Mouse (Mus musculus) MEL (cell line): ENCODE data around the gene Klhdc7b. TPM values are rescaled to one million over a fixed set of nuclear protein-coding genes. Genes with fewer than 3 reads are reported as not detected.

Source experiments
- DNase-seq: peaks from one replicate; pipeline ENCODE4 v3.0.0; 2011; ENCODE audit warnings: low read depth, low spot score
- H3K27ac ChIP-seq: 2 replicates; pipeline ENCODE4 v1.5.1; 2012; ENCODE audit warnings: low read depth, mild to moderate bottlenecking, control low read depth, low read length, moderate library complexity; ENCODE audit not compliant: control insufficient read depth
- H3K27me3 ChIP-seq, 2 experiments: fragments of 150-350 bp in 1 of 2; sonication (generic) in 1 of 2; 2 replicates each; pipeline ENCODE4 v1.6.1; 2012; ENCODE audit warnings: low read length in 2 of 2, mild to moderate bottlenecking in 2 of 2, improper control_type of control experiment in 1 of 2, moderate library complexity in 1 of 2; ENCODE audit not compliant: insufficient read depth in 2 of 2, control insufficient read depth in 1 of 2
- H3K36me3 ChIP-seq, 2 experiments: 2 replicates each; pipeline ENCODE4 v1.6.1; 2012 to 2014; ENCODE audit warnings: low read length in 2 of 2, improper control_type of control experiment in 1 of 2, inconsistent platforms in 1 of 2, mild to moderate bottlenecking in 1 of 2; ENCODE audit not compliant: insufficient read depth in 2 of 2, control insufficient read depth in 1 of 2
- H3K4me1 ChIP-seq, 2 experiments: fragments of 150-350 bp in 1 of 2; sonication (generic) in 1 of 2; 2 replicates each; pipeline ENCODE4 v1.6.1; 2012; ENCODE audit warnings: low read length in 2 of 2, improper control_type of control experiment in 1 of 2, mild to moderate bottlenecking in 1 of 2; ENCODE audit not compliant: insufficient read depth in 2 of 2, control insufficient read depth in 1 of 2
- H3K4me3 ChIP-seq, 2 experiments: fragments of 150-350 bp in 1 of 2; sonication (generic) in 1 of 2; 2 replicates each; pipeline ENCODE4 v1.5.1; 2012; ENCODE audit warnings: low read depth in 2 of 2, low read length in 2 of 2, mild to moderate bottlenecking in 2 of 2, moderate library complexity in 2 of 2, control low read depth in 1 of 2, improper control_type of control experiment in 1 of 2; ENCODE audit not compliant: control insufficient read depth in 1 of 2, insufficient read depth in 1 of 2
- H3K79me2 ChIP-seq: 2 replicates; pipeline ENCODE4 v1.6.1; 2012; ENCODE audit warnings: mild to moderate bottlenecking, low read length, moderate library complexity; ENCODE audit not compliant: control insufficient read depth, poor library complexity, insufficient read depth
- H3K9ac ChIP-seq: 2 replicates; pipeline ENCODE4 v1.6.1; 2012; ENCODE audit warnings: low read depth, mild to moderate bottlenecking, control low read depth, low read length, moderate library complexity; ENCODE audit not compliant: control insufficient read depth, poor library complexity, severe bottlenecking
- H3K9me3 ChIP-seq: fragments of 150-350 bp; sonication (generic); replicated peaks from 2 replicates; pipeline ENCODE4 v1.6.1; 2012; ENCODE audit warnings: mild to moderate bottlenecking, low read length, improper control_type of control experiment, moderate library complexity; ENCODE audit not compliant: insufficient read depth
- BHLHE40 ChIP-seq: IDR thresholded peaks from 2 replicates; pipeline ENCODE4 v1.6.1; 2012; ENCODE audit warnings: low read depth, mild to moderate bottlenecking, inconsistent platforms, low read length, improper control_type of control experiment, borderline replicate concordance
- CHD2 ChIP-seq: IDR thresholded peaks from 2 replicates; pipeline ENCODE4 v1.6.1; 2011; ENCODE audit warnings: low read length, improper control_type of control experiment
- CTCF ChIP-seq, 3 experiments: IDR thresholded peaks in 2 of 3; conservative IDR thresholded peaks in 1 of 3; 2 replicates each; pipeline ENCODE4 v1.5.1; 2011 to 2012; ENCODE audit warnings: low read length in 3 of 3, low read depth in 2 of 3, mild to moderate bottlenecking in 2 of 3, improper control_type of control experiment in 1 of 3, inconsistent platforms in 1 of 3, mixed read lengths in 1 of 3, moderate library complexity in 1 of 3; ENCODE audit not compliant: control insufficient read depth in 1 of 3, insufficient read depth in 1 of 3, poor library complexity in 1 of 3, severe bottlenecking in 1 of 3
- E2F4 ChIP-seq: IDR thresholded peaks from 2 replicates; pipeline ENCODE4 v1.6.1; 2011; ENCODE audit warnings: low read depth, low read length, improper control_type of control experiment, borderline replicate concordance
- ETS1 ChIP-seq: IDR thresholded peaks from 2 replicates; pipeline ENCODE4 v1.6.1; 2012; ENCODE audit warnings: low read depth, mild to moderate bottlenecking, inconsistent platforms, low read length, improper control_type of control experiment, moderate library complexity
- GATA1 ChIP-seq: IDR thresholded peaks from 2 replicates; pipeline ENCODE4 v1.6.1; 2011; ENCODE audit warnings: low read depth, low read length, improper control_type of control experiment
- KAT2A ChIP-seq: conservative IDR thresholded peaks from 2 replicates; pipeline ENCODE4 v1.6.1; 2012; ENCODE audit warnings: low read depth, low read length, improper control_type of control experiment, inconsistent platforms
- MEF2A ChIP-seq: IDR thresholded peaks from 2 replicates; pipeline ENCODE4 v1.6.1; 2014; ENCODE audit warnings: low read depth, mild to moderate bottlenecking, inconsistent platforms, low read length, improper control_type of control experiment; ENCODE audit not compliant: poor library complexity, insufficient replicate concordance, severe bottlenecking; ENCODE audit errors: extremely low read depth
- POLR2A ChIP-seq, 2 experiments: IDR thresholded peaks; 2 replicates each; pipeline ENCODE4 v1.6.1; 2011 to 2012; ENCODE audit warnings: low read length in 2 of 2, mild to moderate bottlenecking in 2 of 2, control low read depth in 1 of 2, improper control_type of control experiment in 1 of 2, low read depth in 1 of 2, moderate library complexity in 1 of 2; ENCODE audit not compliant: control insufficient read depth in 1 of 2, insufficient read depth in 1 of 2, poor library complexity in 1 of 2
- POLR2AphosphoS2 ChIP-seq: IDR thresholded peaks from 2 replicates; pipeline ENCODE4 v1.6.1; 2011; ENCODE audit warnings: low read length, improper control_type of control experiment
- RAD21 ChIP-seq: IDR thresholded peaks from 2 replicates; pipeline ENCODE4 v1.6.1; 2011; ENCODE audit warnings: mild to moderate bottlenecking, low read depth, low read length, improper control_type of control experiment
- RCOR1 ChIP-seq: IDR thresholded peaks from 2 replicates; pipeline ENCODE4 v1.6.1; 2012; ENCODE audit warnings: low read depth, mild to moderate bottlenecking, inconsistent platforms, low read length, improper control_type of control experiment
- SMC3 ChIP-seq: IDR thresholded peaks from 2 replicates; pipeline ENCODE4 v1.6.1; 2011; ENCODE audit warnings: low read depth, low read length, improper control_type of control experiment
- UBTF ChIP-seq: IDR thresholded peaks from 2 replicates; pipeline ENCODE4 v1.6.1; 2012; ENCODE audit warnings: low read depth, mild to moderate bottlenecking, inconsistent platforms, low read length, improper control_type of control experiment, moderate library complexity, borderline replicate concordance; ENCODE audit not compliant: insufficient read depth
- USF1 ChIP-seq: IDR thresholded peaks from 2 replicates; pipeline ENCODE4 v1.6.1; 2014; ENCODE audit warnings: low read depth, mild to moderate bottlenecking, inconsistent platforms, low read length, improper control_type of control experiment, moderate library complexity
- USF2 ChIP-seq, 2 experiments: IDR thresholded peaks; 2 replicates each; pipeline ENCODE4 v1.6.1; 2011 to 2012; ENCODE audit warnings: improper control_type of control experiment in 2 of 2, low read length in 2 of 2, borderline replicate concordance in 1 of 2, inconsistent platforms in 1 of 2, low read depth in 1 of 2, mild to moderate bottlenecking in 1 of 2; ENCODE audit not compliant: insufficient read depth in 1 of 2
- ZC3H11A ChIP-seq: IDR thresholded peaks from 2 replicates; pipeline ENCODE4 v1.6.1; 2012; ENCODE audit warnings: low read depth, mild to moderate bottlenecking, inconsistent platforms, low read length, improper control_type of control experiment
- ZNF384 ChIP-seq: IDR thresholded peaks from 2 replicates; pipeline ENCODE4 v1.6.1; 2012; ENCODE audit warnings: low read depth, mild to moderate bottlenecking, inconsistent platforms, low read length, improper control_type of control experiment
- polyA plus RNA-seq, 2 experiments: library from polyadenylated mRNA; stranded (reverse) in 1 of 2; unstranded in 1 of 2; fragments of >175 nt in 1 of 2; fragments of >200 nt in 1 of 2; gene quantifications; 2 replicates each; pipeline versions ENCODE4 v1.2.1 to v1.2.4; 2012; ENCODE audit warnings: low replicate concordance in 2 of 2, low read depth in 1 of 2; ENCODE audit not compliant: insufficient read length in 2 of 2, insufficient read depth in 1 of 2, missing spikeins in 1 of 2
- total RNA-seq: library from RNA; depleted of rRNA; stranded (reverse); fragments of 300-350 nt; gene quantifications from 2 replicates; pipeline ENCODE4 v1.2.3, GENCODE M21; 2012

Klhdc7b gene
- total and polyA plus RNA-seq, 3 experiments = 0.01 TPM; not detected in 2

DNA sequence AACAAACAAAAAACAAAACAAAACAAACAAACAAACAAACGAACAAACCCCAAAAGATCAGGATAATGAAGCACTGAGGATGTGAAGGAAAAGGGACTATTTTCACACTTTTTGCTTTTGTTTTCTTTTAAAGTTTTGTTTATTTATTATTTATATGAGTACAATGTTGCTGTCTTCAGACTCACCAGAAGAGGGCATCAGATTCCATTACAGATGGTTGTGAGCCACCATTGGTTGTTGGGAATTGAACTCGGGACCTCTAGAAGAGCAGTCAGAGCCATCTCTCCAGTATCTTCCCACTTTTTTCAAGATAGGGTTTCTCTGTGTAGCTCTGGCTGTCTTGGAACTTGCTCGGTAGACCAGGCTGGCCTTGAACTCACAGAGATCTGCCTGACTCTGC lies 41.4 kb upstream of the Klhdc7b start:
- TF ChIP-seq SMC3 (peak; percentile 31), ZC3H11A (0 out of 2 replicates have a peak, but pooled peaks have one; percentile 25), RAD21 (peak; percentile 36), CTCF (IDR thresholded peaks at IDR 0.05 in 2 of 3, conservative IDR thresholded peaks at IDR 0.05 in 1 of 3; ENCODE audit: control insufficient read depth in 1 of 3, insufficient read depth in 1 of 3, low read depth in 2 of 3, low read length in 3 of 3, poor library complexity in 1 of 3, severe bottlenecking in 1 of 3) (peak in 2 of 3 experiments; percentile 23 to 51; a peak in 4 of 6 replicates), KAT2A (no peak), ZNF384 (no peak)
- Histone ChIP-seq H3K4me3 (no peak overlapping the region), H3K79me2 (no peaks in the 10 kb centered on the region), H3K9me3 (no peaks in the 10 kb centered on the region), H3K27ac (no peak overlapping the region), H3K27me3 (no peaks in the 10 kb centered on the region), H3K4me1 (peaks cover 5% of the 10 kb centered on the region in 2 experiments), H3K9ac (no peak overlapping the region), H3K36me3 (no peaks in the 10 kb centered on the region)
- DNase-seq = no peak

DNA sequence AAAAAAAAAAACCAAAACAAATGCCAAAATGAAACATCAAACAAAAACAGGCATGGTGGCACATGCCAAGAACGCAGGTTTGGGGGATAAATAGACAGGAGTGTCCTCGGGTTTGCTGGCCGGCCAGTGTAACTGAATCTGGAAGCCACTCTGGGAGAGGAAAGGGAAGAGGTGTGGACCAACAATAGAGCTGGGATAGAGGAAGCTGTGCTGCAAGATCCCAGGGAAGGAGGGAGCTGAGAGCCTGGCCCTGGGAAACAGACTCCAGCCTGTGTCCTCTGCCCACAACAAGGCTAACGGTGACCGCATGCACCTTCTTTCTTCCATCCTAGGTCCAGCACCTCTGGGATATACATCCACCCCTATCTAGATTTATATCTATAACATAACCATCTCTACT lies 34.3 kb upstream of the Klhdc7b start:
- H3K4me1 ChIP-seq = peaks cover 0 to 4% of the 10 kb centered on the region in 2 experiments; a peak in 1 of 4 replicates
- DNase-seq = no peak
- TF ChIP-seq POLR2AphosphoS2 = no peak
- no peak for TF ChIP-seq ETS1
- no peak for TF ChIP-seq CHD2
- TF ChIP-seq POLR2A (IDR thresholded peaks at IDR 0.05; ENCODE audit: control insufficient read depth in 1 of 2, insufficient read depth in 1 of 2, low read depth in 1 of 2, low read length in 2 of 2, poor library complexity in 1 of 2) = no peak
- TF ChIP-seq E2F4 = no peak
- TF ChIP-seq ZC3H11A = no peak
- no peak for TF ChIP-seq BHLHE40
- no peak for TF ChIP-seq USF1
- no peak overlapping the region for H3K9ac ChIP-seq
- no peaks in the 10 kb centered on the region for H3K36me3 ChIP-seq
- no peak overlapping the region for H3K4me3 ChIP-seq
- H3K27me3 ChIP-seq = no peaks in the 10 kb centered on the region
- no peak overlapping the region for H3K27ac ChIP-seq
- H3K79me2 ChIP-seq = peaks cover 11% of the 10 kb centered on the region
- no peaks in the 10 kb centered on the region for H3K9me3 ChIP-seq

- no peak for DNase-seq
- H3K27ac ChIP-seq = no peak overlapping the region
- H3K9ac ChIP-seq = no peak overlapping the region
- H3K4me3 ChIP-seq = no peak overlapping the region
- peaks cover 18% of the 10 kb centered on the region for H3K79me2 ChIP-seq
- TF ChIP-seq ZC3H11A (no peak), RCOR1 (no peak), ZNF384 (no peak), GATA1 (no peak), POLR2A (IDR thresholded peaks at IDR 0.05; ENCODE audit: control insufficient read depth in 1 of 2, insufficient read depth in 1 of 2, low read depth in 1 of 2, low read length in 2 of 2, poor library complexity in 1 of 2) (no peak), MEF2A (no peak), UBTF (no peak), ETS1 (no peak), USF2 (IDR thresholded peaks at IDR 0.05; ENCODE audit: borderline replicate concordance in 1 of 2, insufficient read depth in 1 of 2, low read depth in 1 of 2, low read length in 2 of 2) (no peak)
- H3K27me3 ChIP-seq = no peaks in the 10 kb centered on the region
- no peaks in the 10 kb centered on the region for H3K36me3 ChIP-seq
- H3K4me1 ChIP-seq = peaks cover 0 to 4% of the 10 kb centered on the region in 2 experiments; a peak in 1 of 4 replicates
- H3K9me3 ChIP-seq = no peaks in the 10 kb centered on the region
Measured at GRCm38 (mm10) chr15:89351302-89351701, 33.4 kb upstream of the Klhdc7b start.
